Mouse (Mus musculus): Measurements from ENCODE around the gene Ppp2r5a. TPM values are rescaled to one million over a fixed set of nuclear protein-coding genes. Genes with fewer than 3 reads are reported as not detected.

Gene Ppp2r5a
- polyA plus RNA-seq, 2 experiments, result 21.0 to 23.8 TPM

DNA sequence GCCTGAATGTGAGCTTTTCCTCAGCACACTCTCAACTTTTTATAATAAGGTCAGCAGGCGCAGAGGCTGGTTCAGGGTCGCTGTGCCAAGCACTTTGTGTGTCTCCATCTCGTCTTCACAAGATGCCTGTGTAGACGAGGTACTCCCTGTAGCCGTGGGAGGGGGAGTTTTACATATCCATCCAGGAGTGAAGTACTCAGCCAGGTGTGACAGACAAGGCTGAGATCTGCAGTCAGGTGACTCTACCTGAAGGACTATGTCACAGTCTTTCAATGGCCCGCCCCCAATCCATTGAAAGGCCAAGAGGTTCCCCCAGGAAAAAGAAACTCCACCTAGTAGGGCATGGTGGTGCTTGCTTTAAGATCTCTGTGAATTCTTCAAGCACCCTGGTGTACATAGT is 89.9 kb downstream of the Ppp2r5a start:
- H3K4me3 ChIP-seq (ENCODE audit: insufficient read depth in 1 of 2, low read depth in 2 of 2, low read length in 2 of 2), result peak overlapping the region; percentile 63 to 94
- H3K9me3 ChIP-seq (ENCODE audit: control insufficient read depth, low read length), result no peaks in the 10 kb centered on the region
- H3K27me3 ChIP-seq (ENCODE audit: control insufficient read depth, insufficient read depth, low read length), result no peaks in the 10 kb centered on the region
- WGBS (ENCODE audit: insufficient replicate concordance), result 70% methylated on average over 6 of the region's 6 CpGs
- H3K9ac ChIP-seq (replicated peaks), result no peak overlapping the region
- no peak overlapping the region for H3K27ac ChIP-seq
- ATAC-seq (ENCODE audit: insufficient read depth) (no peak), DNase-seq (ENCODE audit: low read depth in 3 of 3, low spot score in 3 of 3) (no peak)
- H3K36me3 ChIP-seq (replicated peaks; ENCODE audit: control insufficient read depth, insufficient read depth, low read depth), result no peaks in the 10 kb centered on the region
- peak overlapping the region; percentile 54 for H3K4me2 ChIP-seq (ENCODE audit: low read depth)
- no peak for TF ChIP-seq EP300 (IDR thresholded peaks at IDR 0.05; ENCODE audit: low read depth)
- no peak for TF ChIP-seq CTCF (IDR thresholded peaks at IDR 0.05; ENCODE audit: low read depth)
- peaks cover 4 to 11% of the 10 kb centered on the region in 2 experiments; a peak in 3 of 4 replicates for H3K4me1 ChIP-seq (replicated peaks; ENCODE audit: control insufficient read depth in 2 of 2, insufficient read depth in 2 of 2, low read length in 1 of 2)

DNA sequence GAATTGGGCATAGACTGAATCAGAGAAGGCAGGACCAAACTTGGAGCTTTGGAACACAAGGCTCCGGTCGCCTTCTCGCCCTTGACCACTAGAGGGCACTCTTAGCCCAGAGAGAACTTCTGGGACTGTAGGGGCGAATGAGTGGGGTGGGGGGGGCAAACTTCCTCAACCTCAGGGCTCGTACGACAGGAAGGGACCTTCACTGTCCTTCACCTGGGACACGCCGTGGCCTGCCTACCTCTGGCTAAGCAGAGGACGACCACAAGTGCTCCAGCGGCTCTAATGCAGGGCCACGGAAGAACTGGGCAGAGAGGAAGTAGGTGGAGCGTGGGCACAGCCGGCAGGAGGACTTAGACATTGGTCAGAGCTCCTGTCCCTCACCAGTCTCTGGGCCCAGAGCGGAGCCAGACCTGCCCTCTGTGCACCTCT is 90.5 kb downstream of the Ppp2r5a start:
- ATAC-seq (ENCODE audit: insufficient read depth), result peak; percentile 82
- Histone ChIP-seq H3K9me3 (ENCODE audit: control insufficient read depth, low read length) (no peaks in the 10 kb centered on the region), H3K4me2 (ENCODE audit: low read depth) (peak overlapping the region; percentile 54), H3K27me3 (ENCODE audit: control insufficient read depth, insufficient read depth, low read length) (no peaks in the 10 kb centered on the region), H3K36me3 (replicated peaks; ENCODE audit: control insufficient read depth, insufficient read depth, low read depth) (no peaks in the 10 kb centered on the region), H3K9ac (replicated peaks) (peak overlapping the region; percentile 71), H3K4me3 (ENCODE audit: insufficient read depth in 1 of 2, low read depth in 2 of 2, low read length in 2 of 2) (peak overlapping the region; percentile 63 to 94), H3K27ac (no peak overlapping the region; the same call in 1 of the 2 replicates), H3K4me1 (replicated peaks; ENCODE audit: control insufficient read depth in 2 of 2, insufficient read depth in 2 of 2, low read length in 1 of 2) (peaks cover 4 to 9% of the 10 kb centered on the region in 2 experiments; a peak in 3 of 4 replicates)
- DNase-seq (ENCODE audit: low read depth in 3 of 3, low spot score in 3 of 3), result peak; percentile 69 to 74 (median 70)
- TF ChIP-seq CTCF (IDR thresholded peaks at IDR 0.05; ENCODE audit: low read depth) (peak; percentile 98), EP300 (IDR thresholded peaks at IDR 0.05; ENCODE audit: low read depth) (no peak)
- 0% methylated on average over 14 of the region's 14 CpGs for WGBS (ENCODE audit: insufficient replicate concordance)

DNA sequence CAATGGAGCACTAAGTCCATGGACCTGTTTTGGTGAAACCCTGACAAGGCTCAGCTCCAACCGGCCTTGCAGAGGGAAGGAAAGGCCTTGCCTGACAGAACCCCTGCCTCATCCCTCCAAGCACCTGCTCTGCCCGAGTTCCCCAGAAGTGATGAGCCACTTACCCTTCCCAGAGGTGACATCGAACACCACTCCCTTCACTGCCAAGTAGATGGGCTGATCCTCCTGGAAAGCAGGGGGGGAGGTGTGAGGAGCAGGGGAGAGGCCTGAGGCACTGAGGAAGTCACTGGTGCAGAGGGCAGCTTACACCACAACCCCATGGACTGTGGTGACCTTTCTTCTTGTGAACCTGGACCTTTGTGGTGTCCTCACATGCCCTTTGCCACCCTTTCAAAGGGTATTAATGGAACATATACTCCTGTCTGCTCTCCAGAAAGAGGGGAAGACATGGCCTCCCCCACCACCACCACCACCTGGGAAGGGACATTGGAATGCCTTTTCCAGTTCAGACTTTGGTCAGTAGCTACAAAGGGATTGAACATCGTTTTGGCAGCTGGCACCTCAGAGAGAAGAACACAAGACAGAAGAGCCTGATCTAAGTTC is 91.7 kb downstream of the Ppp2r5a start:
- Histone ChIP-seq H3K27me3 (ENCODE audit: control insufficient read depth, insufficient read depth, low read length) (no peaks in the 10 kb centered on the region), H3K36me3 (replicated peaks; ENCODE audit: control insufficient read depth, insufficient read depth, low read depth) (no peaks in the 10 kb centered on the region), H3K9ac (replicated peaks) (no peak overlapping the region), H3K4me1 (replicated peaks; ENCODE audit: control insufficient read depth in 2 of 2, insufficient read depth in 2 of 2, low read length in 1 of 2) (peaks cover 0 to 3% of the 10 kb centered on the region in 2 experiments; a peak in 1 of 4 replicates), H3K27ac (no peak overlapping the region), H3K4me3 (ENCODE audit: insufficient read depth in 1 of 2, low read depth in 2 of 2, low read length in 2 of 2) (no peak overlapping the region), H3K9me3 (ENCODE audit: control insufficient read depth, low read length) (no peaks in the 10 kb centered on the region), H3K4me2 (ENCODE audit: low read depth) (no peak overlapping the region)
- ATAC-seq (ENCODE audit: insufficient read depth) (no peak), DNase-seq (ENCODE audit: low read depth in 3 of 3, low spot score in 3 of 3) (no peak)
- 64% methylated on average over 4 of the region's 4 CpGs for WGBS (ENCODE audit: insufficient replicate concordance)
- TF ChIP-seq EP300 (IDR thresholded peaks at IDR 0.05; ENCODE audit: low read depth) (no peak), CTCF (IDR thresholded peaks at IDR 0.05; ENCODE audit: low read depth) (no peak)

DNA sequence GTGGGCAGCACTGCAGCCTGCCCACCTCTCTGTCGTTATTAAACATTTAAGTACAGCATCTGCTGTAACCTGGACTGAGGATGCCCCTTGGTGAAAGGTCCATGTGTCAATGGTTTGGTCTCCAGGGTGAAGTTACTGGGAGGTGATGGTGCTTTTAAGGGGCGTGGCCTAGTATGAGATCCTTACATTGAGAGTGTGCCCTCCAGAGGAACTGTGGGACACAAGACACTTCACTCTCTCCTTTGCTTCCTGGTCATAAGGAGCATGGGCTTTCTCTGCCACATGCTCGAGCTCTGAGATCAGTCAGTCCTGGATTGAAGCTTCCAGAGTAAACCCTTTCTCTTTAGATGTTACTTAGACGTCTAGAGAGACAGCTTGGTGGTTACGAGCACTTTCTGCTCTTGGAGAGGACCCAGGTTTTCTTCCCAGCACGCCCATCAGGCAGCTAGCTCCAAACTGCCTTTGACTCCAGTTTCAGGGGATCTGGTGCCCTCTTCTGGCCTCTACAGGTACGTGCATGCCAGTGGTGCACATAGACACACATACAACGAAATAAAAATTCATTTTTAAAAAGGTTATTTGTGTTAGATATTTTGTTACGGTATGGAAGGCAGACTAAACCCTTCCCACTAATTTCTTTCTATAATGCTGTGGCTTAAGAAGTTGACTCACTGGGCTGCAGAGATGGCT is 95.2 kb downstream of the Ppp2r5a start:
- WGBS (ENCODE audit: insufficient replicate concordance), result 73% methylated on average over 9 of the region's 9 CpGs
- H3K27ac ChIP-seq, result no peak overlapping the region
- H3K4me1 ChIP-seq (replicated peaks; ENCODE audit: control insufficient read depth in 2 of 2, insufficient read depth in 2 of 2, low read length in 1 of 2), result no peaks in the 10 kb centered on the region
- no peaks in the 10 kb centered on the region for H3K27me3 ChIP-seq (ENCODE audit: control insufficient read depth, insufficient read depth, low read length)
- no peaks in the 10 kb centered on the region for H3K9me3 ChIP-seq (ENCODE audit: control insufficient read depth, low read length)
- H3K4me2 ChIP-seq (ENCODE audit: low read depth), result no peak overlapping the region
- no peak overlapping the region for H3K4me3 ChIP-seq (ENCODE audit: insufficient read depth in 1 of 2, low read depth in 2 of 2, low read length in 2 of 2)
- no peak for DNase-seq (ENCODE audit: low read depth in 3 of 3, low spot score in 3 of 3)
- TF ChIP-seq EP300 (IDR thresholded peaks at IDR 0.05; ENCODE audit: low read depth) (no peak), CTCF (IDR thresholded peaks at IDR 0.05; ENCODE audit: low read depth) (peak; percentile 63)
- no peaks in the 10 kb centered on the region for H3K36me3 ChIP-seq (replicated peaks; ENCODE audit: control insufficient read depth, insufficient read depth, low read depth)
- ATAC-seq (ENCODE audit: insufficient read depth), result no peak
- no peak overlapping the region for H3K9ac ChIP-seq (replicated peaks)

DNA sequence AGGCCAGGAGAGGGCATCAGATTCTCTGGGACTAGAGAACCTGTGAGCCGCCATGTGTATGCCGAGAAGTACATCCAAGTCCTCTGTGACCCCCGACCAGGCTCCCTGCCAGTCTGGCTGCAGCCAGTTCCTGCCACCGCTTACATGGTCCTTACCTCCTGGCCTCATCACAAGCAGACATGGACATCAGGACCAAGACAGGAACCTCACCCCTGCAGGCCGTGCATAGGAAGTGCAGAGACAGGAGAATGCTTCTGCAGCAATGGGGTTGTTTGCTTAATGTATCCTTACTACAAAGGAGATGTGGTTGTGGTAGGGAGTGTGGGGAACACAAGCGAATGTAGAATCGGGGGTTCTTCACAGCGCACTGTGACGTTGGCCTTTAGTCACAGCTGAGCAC is 96.8 kb downstream of the Ppp2r5a start:
- H3K4me3 ChIP-seq (ENCODE audit: insufficient read depth in 1 of 2, low read depth in 2 of 2, low read length in 2 of 2), result no peak overlapping the region
- no peaks in the 10 kb centered on the region for H3K27me3 ChIP-seq (ENCODE audit: control insufficient read depth, insufficient read depth, low read length)
- H3K36me3 ChIP-seq (replicated peaks; ENCODE audit: control insufficient read depth, insufficient read depth, low read depth), result no peaks in the 10 kb centered on the region
- H3K27ac ChIP-seq, result no peak overlapping the region
- TF ChIP-seq CTCF (IDR thresholded peaks at IDR 0.05; ENCODE audit: low read depth) (peak; percentile 36), EP300 (IDR thresholded peaks at IDR 0.05; ENCODE audit: low read depth) (no peak)
- H3K9me3 ChIP-seq (ENCODE audit: control insufficient read depth, low read length), result no peaks in the 10 kb centered on the region
- H3K4me1 ChIP-seq (replicated peaks; ENCODE audit: control insufficient read depth in 2 of 2, insufficient read depth in 2 of 2, low read length in 1 of 2), result no peaks in the 10 kb centered on the region
- DNase-seq (ENCODE audit: low read depth in 3 of 3, low spot score in 3 of 3) (no peak), ATAC-seq (ENCODE audit: insufficient read depth) (no peak)
- H3K4me2 ChIP-seq (ENCODE audit: low read depth), result no peak overlapping the region
- 85% methylated on average over 9 of the region's 9 CpGs for WGBS (ENCODE audit: insufficient replicate concordance)
- no peak overlapping the region for H3K9ac ChIP-seq (replicated peaks)
